Mouse (Mus musculus) embryonic facial prominence, embryonic 13.5 days (tissue): ENCODE results near the gene Skida1. TPM values are rescaled to one million over a fixed set of nuclear protein-coding genes. Genes with fewer than 3 reads are reported as not detected.
A peak's percentile ranks its signal among the peaks of the same experiment; 100 is the strongest.
"Not testable (repeated sequence)": the region's sequence is repeated elsewhere in the genome, so short reads cannot be mapped to it uniquely, and the experiment has no call there.

Experiments used
- ATAC-seq: fragments of 200-750 bp; cut with Nextera tagmentation; 2 replicates; pipeline ENCODE4 v1.8.0; 2017; ENCODE audit warnings: low read depth; ENCODE audit not compliant: insufficient number of reproducible peaks, insufficient read depth, low FRiP score, low TSS enrichment
- H3K27ac ChIP-seq: fragments of 300-500 bp; sonication (generic); 2 replicates; pipeline ENCODE4 v1.5.1; 2015; ENCODE audit warnings: moderate library complexity, mild to moderate bottlenecking, inconsistent platforms
- H3K27me3 ChIP-seq: fragments of 300-500 bp; sonication (generic); 2 replicates; pipeline ENCODE4 v1.6.1; 2015; ENCODE audit warnings: mild to moderate bottlenecking, inconsistent platforms
- H3K36me3 ChIP-seq: fragments of 300-500 bp; sonication (generic); 2 replicates; pipeline ENCODE4 v1.6.1; 2015; ENCODE audit warnings: mild to moderate bottlenecking, inconsistent platforms
- H3K4me1 ChIP-seq: fragments of 300-500 bp; sonication (generic); 2 replicates; pipeline ENCODE4 v1.6.1; 2015; ENCODE audit warnings: inconsistent platforms
- H3K4me2 ChIP-seq: fragments of 300-500 bp; sonication (generic); 2 replicates; pipeline ENCODE4 v1.6.1; 2015; ENCODE audit warnings: moderate library complexity, mild to moderate bottlenecking, inconsistent platforms
- H3K4me3 ChIP-seq: fragments of 300-500 bp; sonication (generic); 2 replicates; pipeline ENCODE4 v1.5.1; 2015; ENCODE audit warnings: mild to moderate bottlenecking, inconsistent platforms
- H3K9ac ChIP-seq: fragments of 300-500 bp; sonication (generic); 2 replicates; pipeline ENCODE4 v1.6.1; 2015; ENCODE audit warnings: mild to moderate bottlenecking, inconsistent platforms
- H3K9me3 ChIP-seq: fragments of 300-500 bp; sonication (generic); 2 replicates; pipeline ENCODE4 v1.6.1; 2016; ENCODE audit warnings: inconsistent platforms
- WGBS: fragments of 180-500 bp; shearing (Covaris S2); methylation state at CpG from one replicate; pipeline ENCODE4 v1.1.7; 2015; ENCODE audit warnings: mixed read lengths; 5-methylcytosine and 5-hydroxymethylcytosine counted together
- polyA plus RNA-seq: library from polyadenylated mRNA; unstranded; fragments of >200 nt; fragmentation: Nextera tagmentation; extraction: Ambion mirVana; gene quantifications from 2 replicates; pipeline ENCODE4 v1.2.1, GENCODE M21; 2015

Gene Skida1
- polyA plus RNA-seq: 8.3 and 9.8 TPM in 2 replicates

DNA sequence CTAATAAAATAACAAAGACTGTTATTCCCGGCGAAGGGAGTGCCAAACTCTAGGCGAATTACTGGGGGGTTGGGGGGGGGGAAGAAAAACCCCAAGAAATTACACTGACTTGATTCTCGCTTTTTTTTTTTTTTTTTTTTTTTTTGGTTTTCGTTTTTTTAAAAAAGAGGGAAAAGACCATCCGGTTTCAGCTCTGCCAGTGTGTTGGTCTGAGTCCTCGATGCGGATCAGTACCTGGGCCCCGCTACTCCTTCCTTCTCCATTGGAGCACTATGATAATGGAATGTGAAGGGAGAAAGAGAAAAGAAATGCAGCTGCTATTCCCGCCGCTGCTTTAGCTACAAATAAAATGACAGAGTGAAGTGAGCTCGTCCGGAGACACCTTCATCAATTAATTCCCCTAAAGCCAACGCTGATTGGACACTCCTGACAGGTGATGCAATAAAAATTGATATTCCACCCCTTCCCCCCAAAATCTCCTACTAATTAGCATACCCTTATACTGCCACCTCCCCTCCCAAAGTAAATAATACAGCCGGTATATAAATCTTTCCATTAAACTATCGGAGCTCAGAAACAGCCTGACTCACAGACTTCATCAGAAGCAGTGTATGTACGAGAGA, at the start of gene Skida1:
Skida1 (minus strand) TSS at position 599 of the 623 bp plus-strand sequence.
- Histone ChIP-seq H3K9ac (peak within 1 kb of the TSS; percentile 100), H3K36me3 (no peaks in the 10 kb centered on the region), H3K27ac (peak within 1 kb of the TSS; percentile 100), H3K4me1 (peaks cover 27% of the 10 kb centered on the region), H3K27me3 (no peaks in the 10 kb centered on the region), H3K9me3 (no peaks in the 10 kb centered on the region), H3K4me2 (peak within 1 kb of the TSS; percentile 71), H3K4me3 (peak within 1 kb of the TSS; percentile 95)
- ATAC-seq: peak; percentile 44; the same call in 1 of the 2 replicates
- WGBS: 0% methylated on average over 17 of the region's 17 CpGs

DNA sequence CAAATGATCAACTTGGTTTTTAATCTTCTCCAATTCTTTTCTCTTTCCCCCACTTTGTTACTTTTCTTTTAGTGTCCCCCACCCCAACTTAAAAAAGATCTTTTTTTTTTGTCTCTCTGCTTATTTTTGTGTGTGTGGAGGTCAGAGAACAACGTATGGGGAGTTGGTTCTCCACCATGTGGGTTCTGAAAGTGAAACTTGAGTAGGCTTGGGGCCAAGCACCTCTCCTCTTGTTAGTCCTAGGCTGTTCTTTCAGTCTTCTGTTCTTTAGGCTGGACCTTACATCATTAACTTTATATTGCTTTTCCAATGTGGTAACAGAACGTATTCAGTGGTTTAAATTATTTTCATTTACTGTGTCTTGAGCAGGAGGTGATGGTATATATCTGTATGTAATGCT, 47.0 kb upstream of the Skida1 start:
- Histone ChIP-seq H3K27me3 (no peaks in the 10 kb centered on the region), H3K27ac (no peak overlapping the region), H3K4me2 (no peak overlapping the region), H3K4me3 (no peak overlapping the region), H3K4me1 (no peaks in the 10 kb centered on the region), H3K9me3 (peaks cover 8% of the 10 kb centered on the region; the same call in 1 of the 2 replicates), H3K9ac (no peak overlapping the region), H3K36me3 (peaks cover 31% of the 10 kb centered on the region)
- WGBS: 49% methylated on average over 2 of the region's 2 CpGs
- ATAC-seq: no peak

DNA sequence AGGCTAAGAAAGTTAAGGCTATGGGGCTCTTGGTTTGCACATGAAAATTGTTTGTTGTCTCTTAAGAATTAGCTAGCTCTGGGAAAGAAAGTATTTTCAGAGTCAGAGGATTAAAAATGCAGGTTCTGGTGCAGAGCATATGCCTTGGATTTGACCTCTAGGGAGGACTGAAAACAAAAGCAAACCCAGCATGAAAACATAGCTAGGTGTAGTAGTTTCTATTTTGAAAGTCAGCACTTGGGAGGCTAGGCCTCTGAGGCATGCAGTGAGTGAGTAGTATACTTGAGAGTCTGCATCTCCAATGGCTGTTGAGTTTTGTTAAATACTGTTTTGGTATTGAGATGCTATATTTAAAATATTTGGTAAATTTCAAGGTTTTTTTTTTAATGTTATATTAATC, 45.5 kb upstream of the Skida1 start:
- peaks cover 32% of the 10 kb centered on the region for H3K36me3 ChIP-seq
- H3K4me3 ChIP-seq: no peak overlapping the region
- H3K9me3 ChIP-seq: no peaks in the 10 kb centered on the region
- H3K27me3 ChIP-seq: no peaks in the 10 kb centered on the region
- no peak overlapping the region for H3K9ac ChIP-seq
- ATAC-seq: no peak
- H3K4me1 ChIP-seq: no peaks in the 10 kb centered on the region
- no peak overlapping the region for H3K4me2 ChIP-seq
- no peak overlapping the region for H3K27ac ChIP-seq

- Histone ChIP-seq H3K27me3 (no peaks in the 10 kb centered on the region), H3K36me3 (peaks cover 33% of the 10 kb centered on the region), H3K9me3 (no peaks in the 10 kb centered on the region), H3K4me2 (no peak overlapping the region), H3K4me1 (no peaks in the 10 kb centered on the region), H3K4me3 (no peak overlapping the region), H3K27ac (no peak overlapping the region), H3K9ac (no peak overlapping the region)
- WGBS: 85% methylated on average over 1 of the region's 1 CpGs
- no peak for ATAC-seq
These were observed 45.0 kb upstream of the Skida1 start for GRCm38 (mm10) chr2:18093858-18094257.

GRCm38 (mm10) chr2:18087695-18088094, 38.8 kb upstream of the Skida1 start:
- H3K9me3 ChIP-seq, H3K4me3 ChIP-seq, H3K27ac ChIP-seq, H3K4me1 ChIP-seq, H3K27me3 ChIP-seq, ATAC-seq, H3K9ac ChIP-seq, H3K4me2 ChIP-seq: not testable (repeated sequence)
- WGBS: 89% methylated on average over 3 of the region's 3 CpGs
- H3K36me3 ChIP-seq: peaks cover 67% of the 10 kb centered on the region

DNA sequence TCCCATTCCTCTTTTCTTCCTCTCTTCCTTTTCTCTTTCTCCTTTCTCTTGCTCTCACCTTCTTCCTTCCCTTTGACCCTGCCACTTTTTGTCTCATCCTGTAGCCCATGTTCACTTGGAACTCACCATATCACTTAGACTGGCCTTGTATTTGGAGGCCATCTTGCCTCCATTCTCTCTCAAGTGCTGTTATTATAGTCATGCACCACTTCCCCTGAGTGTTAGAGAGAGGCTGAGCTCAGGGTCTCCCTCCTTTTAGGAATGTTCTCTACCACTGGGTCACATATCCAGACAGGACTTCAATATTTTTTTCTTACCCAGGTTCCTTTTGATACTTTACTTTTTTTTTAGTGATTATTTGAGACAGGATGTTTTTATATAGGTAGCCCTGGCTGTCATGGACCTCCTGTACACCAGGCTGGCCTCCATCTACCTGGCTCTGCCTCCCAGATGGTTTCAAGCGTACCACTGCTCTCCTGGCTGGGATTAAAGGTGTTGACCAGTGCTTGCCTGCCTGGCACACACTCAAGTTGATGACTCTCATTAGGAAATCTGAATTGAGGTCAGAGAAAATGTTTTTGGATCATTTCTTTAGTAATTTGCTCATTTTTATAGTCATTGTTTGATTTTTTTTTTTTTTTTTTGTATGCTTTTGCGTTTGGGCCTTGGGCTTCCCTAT, 31.5 kb upstream of the Skida1 start:
- no peak overlapping the region for H3K4me3 ChIP-seq
- 89% methylated on average over 2 of the region's 2 CpGs for WGBS
- H3K4me2 ChIP-seq: no peak overlapping the region
- H3K9ac ChIP-seq: no peak overlapping the region
- H3K4me1 ChIP-seq: no peaks in the 10 kb centered on the region
- H3K27me3 ChIP-seq: no peaks in the 10 kb centered on the region
- no peak overlapping the region for H3K27ac ChIP-seq
- H3K9me3 ChIP-seq: no peaks in the 10 kb centered on the region
- no peak for ATAC-seq
- peaks cover 71% of the 10 kb centered on the region for H3K36me3 ChIP-seq

GRCm38 (mm10) chr2:18071947-18072346, 23.1 kb upstream of the Skida1 start:
- 93% methylated on average over 2 of the region's 2 CpGs for WGBS
- H3K27ac ChIP-seq: no peak overlapping the region
- H3K36me3 ChIP-seq: peaks cover 44% of the 10 kb centered on the region
- H3K9ac ChIP-seq: no peak overlapping the region
- H3K9me3 ChIP-seq: no peaks in the 10 kb centered on the region
- no peak for ATAC-seq
- no peak overlapping the region for H3K4me2 ChIP-seq
- no peaks in the 10 kb centered on the region; the same call in 1 of the 2 replicates for H3K4me1 ChIP-seq
- H3K4me3 ChIP-seq: no peak overlapping the region
- H3K27me3 ChIP-seq: no peaks in the 10 kb centered on the region

GRCm38 (mm10) chr2:18068071-18068796, 19.4 kb upstream of the Skida1 start:
- Histone ChIP-seq H3K36me3 (peaks cover 18% of the 10 kb centered on the region), H3K27me3 (no peaks in the 10 kb centered on the region), H3K4me2 (no peak overlapping the region), H3K9ac (no peak overlapping the region), H3K4me3 (no peak overlapping the region), H3K9me3 (no peaks in the 10 kb centered on the region), H3K4me1 (peaks cover 12% of the 10 kb centered on the region), H3K27ac (no peak overlapping the region; the same call in 1 of the 2 replicates)
- 87% methylated on average over 4 of the region's 4 CpGs for WGBS
- ATAC-seq: no peak

- Histone ChIP-seq H3K9ac (peak overlapping the region; percentile 98; the same call in 1 of the 2 replicates), H3K27me3 (no peaks in the 10 kb centered on the region), H3K9me3 (no peaks in the 10 kb centered on the region), H3K27ac (no peak overlapping the region), H3K4me1 (peaks cover 12% of the 10 kb centered on the region), H3K4me3 (0 out of 2 replicates have a peak overlapping the region, but pooled peaks have one; percentile 78), H3K4me2 (peak overlapping the region; percentile 75), H3K36me3 (peaks cover 11% of the 10 kb centered on the region)
- ATAC-seq: no peak
These were observed 17.6 kb upstream of the Skida1 start for GRCm38 (mm10) chr2:18066436-18066835.

DNA sequence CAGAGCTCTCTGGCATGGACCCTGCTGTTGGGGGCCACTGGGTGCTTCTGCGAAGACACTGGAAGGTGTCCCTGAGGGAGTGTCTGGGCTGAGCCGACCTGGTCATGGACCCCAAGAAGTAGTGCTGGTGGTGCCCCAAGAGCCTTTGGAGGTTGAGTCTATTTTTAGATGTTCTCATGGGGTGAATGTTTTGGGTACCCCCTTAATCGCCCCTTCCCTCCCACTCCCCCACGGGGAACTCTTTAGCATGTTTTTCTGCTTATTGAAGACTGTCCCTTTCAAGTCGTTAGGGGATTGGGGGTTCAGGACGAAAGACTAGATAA, 16.8 kb upstream of the Skida1 start:
- peak overlapping the region; percentile 75 for H3K4me2 ChIP-seq
- peak overlapping the region; percentile 98 for H3K9ac ChIP-seq
- 2% methylated on average over 6 of the region's 6 CpGs for WGBS
- no peak for ATAC-seq
- peak overlapping the region; percentile 78 for H3K4me3 ChIP-seq
- H3K4me1 ChIP-seq: peaks cover 12% of the 10 kb centered on the region
- peaks cover 11% of the 10 kb centered on the region for H3K36me3 ChIP-seq
- H3K27me3 ChIP-seq: no peaks in the 10 kb centered on the region
- no peaks in the 10 kb centered on the region for H3K9me3 ChIP-seq
- H3K27ac ChIP-seq: peak overlapping the region; percentile 99

DNA sequence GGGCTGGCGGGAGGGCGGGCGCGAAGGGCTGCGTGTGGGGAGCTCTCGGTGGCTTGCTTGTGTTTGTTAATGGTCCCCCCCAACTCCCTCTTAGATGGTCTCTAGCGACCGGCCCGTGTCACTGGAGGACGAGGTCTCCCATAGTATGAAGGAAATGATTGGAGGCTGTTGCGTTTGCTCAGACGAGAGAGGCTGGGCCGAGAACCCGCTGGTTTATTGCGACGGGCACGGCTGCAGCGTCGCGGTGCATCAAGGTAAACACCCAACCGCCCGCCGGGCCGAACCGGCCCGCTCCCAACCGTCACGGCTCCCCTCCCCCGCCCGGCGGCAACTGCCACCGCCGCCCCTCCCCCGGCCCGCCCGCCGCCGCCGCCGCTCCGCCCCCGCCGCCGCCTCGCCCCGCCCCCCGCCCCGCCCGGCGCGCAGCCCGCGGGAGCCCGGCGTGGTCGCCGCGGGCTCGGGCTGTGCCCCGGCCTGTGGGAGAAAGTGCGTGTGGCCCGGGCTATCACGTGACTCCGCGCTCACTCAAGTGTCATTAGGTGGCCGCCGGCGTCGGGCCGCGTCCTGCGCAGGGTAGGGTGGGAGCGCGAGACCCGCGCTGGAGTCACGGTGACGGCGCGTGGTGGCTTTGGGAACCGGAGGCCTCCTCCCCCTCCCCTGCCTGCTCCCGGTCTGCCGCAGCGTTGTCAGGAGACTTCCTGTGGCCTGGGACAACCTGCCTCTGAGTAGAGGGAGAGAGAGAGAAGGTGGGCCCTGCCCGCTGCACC, 16.3 kb upstream of the Skida1 start:
- H3K9me3 ChIP-seq: no peaks in the 10 kb centered on the region
- H3K36me3 ChIP-seq: peaks cover 11% of the 10 kb centered on the region
- H3K27ac ChIP-seq: peak overlapping the region; percentile 99
- H3K4me2 ChIP-seq: peak overlapping the region; percentile 75
- peaks cover 12% of the 10 kb centered on the region for H3K4me1 ChIP-seq
- peak overlapping the region; percentile 78 for H3K4me3 ChIP-seq
- under 1% methylated on average over 48 of the region's 85 CpGs for WGBS
- ATAC-seq: peak; percentile 24
- peak overlapping the region; percentile 98 for H3K9ac ChIP-seq
- no peaks in the 10 kb centered on the region for H3K27me3 ChIP-seq
